Mouse (Mus musculus) lung, embryonic 16.5 days (tissue): ENCODE measurements around the gene Mtif3. TPM values are rescaled to one million over a fixed set of nuclear protein-coding genes. Genes with fewer than 3 reads are reported as not detected.
"Not testable (repeated sequence)": the region's sequence is repeated elsewhere in the genome, so short reads cannot be mapped to it uniquely, and the experiment has no call there.

ENCODE experiments used
- ATAC-seq: fragments of 200-750 bp; cut with Nextera tagmentation; 2 replicates; pipeline ENCODE4 v1.8.0; 2017; ENCODE audit warnings: low read depth, mild to moderate bottlenecking, moderate library complexity
- H3K27ac ChIP-seq: fragments of 300-500 bp; sonication (generic); 2 replicates; pipeline ENCODE4 v1.5.1; 2014; ENCODE audit warnings: mild to moderate bottlenecking, control low read depth, low read length
- H3K27me3 ChIP-seq: fragments of 300-500 bp; sonication (generic); 2 replicates; pipeline ENCODE4 v1.6.1; 2014; ENCODE audit warnings: low read depth, low read length, mixed read lengths; ENCODE audit not compliant: control insufficient read depth, insufficient read depth
- H3K36me3 ChIP-seq: fragments of 300-500 bp; sonication (generic); 2 replicates; pipeline ENCODE4 v1.6.1; 2014; ENCODE audit warnings: low read length; ENCODE audit not compliant: control insufficient read depth, insufficient read depth
- H3K4me1 ChIP-seq: fragments of 300-500 bp; sonication (generic); replicated peaks from 2 replicates; pipeline ENCODE4 v1.6.1; 2014; ENCODE audit warnings: low read length, mixed read lengths; ENCODE audit not compliant: control insufficient read depth, insufficient read depth
- H3K4me2 ChIP-seq: fragments of 300-500 bp; sonication (generic); 2 replicates; pipeline ENCODE4 v1.6.1; 2014; ENCODE audit warnings: low read depth, low read length, control low read depth
- H3K4me3 ChIP-seq: fragments of 300-500 bp; sonication (generic); 2 replicates; pipeline ENCODE4 v1.5.1; 2014; ENCODE audit warnings: mild to moderate bottlenecking, low read length, control low read depth
- H3K9ac ChIP-seq: fragments of 300-500 bp; sonication (generic); 2 replicates; pipeline ENCODE4 v1.6.1; 2014; ENCODE audit warnings: low read length, control low read depth
- H3K9me3 ChIP-seq: fragments of 300-500 bp; sonication (generic); 2 replicates; pipeline ENCODE4 v1.6.1; 2016; ENCODE audit warnings: low read length; ENCODE audit not compliant: control insufficient read depth
- WGBS: fragments of 180-500 bp; shearing (Covaris S2); extraction: QIAGEN DNeasy Blood & Tissue Kit; methylation state at CpG from one replicate; pipeline ENCODE4 v1.1.7; 2014; 5-methylcytosine and 5-hydroxymethylcytosine counted together
- polyA plus RNA-seq: library from polyadenylated mRNA; unstranded; fragments of >200 nt; fragmentation: Nextera tagmentation; extraction: Ambion mirVana; gene quantifications from 2 replicates; pipeline ENCODE4 v1.2.1, GENCODE M21; 2015

Mtif3 gene
- polyA plus RNA-seq, 1 experiment from 2014 or later: 21.0 TPM

- Histone ChIP-seq H3K4me2 (no peak overlapping the region), H3K27ac (no peak overlapping the region), H3K9ac (no peak overlapping the region), H3K4me1 (peaks cover 5% of the 10 kb centered on the region), H3K36me3 (no peaks in the 10 kb centered on the region), H3K27me3 (no peaks in the 10 kb centered on the region), H3K9me3 (no peaks in the 10 kb centered on the region), H3K4me3 (no peak overlapping the region)
- ATAC-seq: no peak
- 98% methylated on average over 2 of the region's 2 CpGs for WGBS
These were observed 19.0 kb downstream of the Mtif3 start for GRCm38 (mm10) chr5:146944568-146944967.

- Histone ChIP-seq H3K36me3 (no peaks in the 10 kb centered on the region), H3K9ac (no peak overlapping the region), H3K27me3 (no peaks in the 10 kb centered on the region), H3K4me2 (no peak overlapping the region), H3K4me3 (no peak overlapping the region), H3K27ac (no peak overlapping the region), H3K4me1 (no peaks in the 10 kb centered on the region), H3K9me3 (peaks cover 4% of the 10 kb centered on the region)
- ATAC-seq: no peak
- WGBS: 79% methylated on average over 15 of the region's 15 CpGs
These were observed 20.6 kb downstream of the Mtif3 start for GRCm38 (mm10) chr5:146942965-146943364.

- not testable (repeated sequence) for H3K9ac ChIP-seq, H3K27me3 ChIP-seq, H3K4me3 ChIP-seq
These were observed 21.7 kb downstream of the Mtif3 start for GRCm38 (mm10) chr5:146941939-146942338.

GRCm38 (mm10) chr5:146940219-146940618 is 23.4 kb downstream of the Mtif3 start:
- Histone ChIP-seq H3K9me3 (peaks cover 4% of the 10 kb centered on the region), H3K4me1 (no peaks in the 10 kb centered on the region), H3K4me2 (no peak overlapping the region), H3K4me3 (no peak overlapping the region), H3K36me3 (no peaks in the 10 kb centered on the region), H3K27me3 (no peaks in the 10 kb centered on the region), H3K9ac (no peak overlapping the region), H3K27ac (no peak overlapping the region)
- 0 out of 2 replicates have a peak, but pooled peaks have one; percentile 38 for ATAC-seq
- 22% methylated on average over 7 of the region's 7 CpGs for whole genome bisulfite sequencing

More at GRCm38 (mm10) chr5:146941939-146942338, 21.7 kb downstream of the Mtif3 start:
- H3K27ac ChIP-seq, H3K4me1 ChIP-seq, H3K36me3 ChIP-seq, H3K9me3 ChIP-seq, H3K4me2 ChIP-seq, ATAC-seq: not testable (repeated sequence)
- 6% methylated on average over 2 of the region's 2 CpGs for WGBS

GRCm38 (mm10) chr5:146939109-146939796 is 24.3 kb downstream of the Mtif3 start:
- no peaks in the 10 kb centered on the region for H3K27me3 ChIP-seq
- no peaks in the 10 kb centered on the region for H3K36me3 ChIP-seq
- 83% methylated on average over 16 of the region's 16 CpGs for WGBS
- no peak overlapping the region for H3K4me2 ChIP-seq
- no peaks in the 10 kb centered on the region for H3K4me1 ChIP-seq
- peaks cover 4% of the 10 kb centered on the region for H3K9me3 ChIP-seq
- no peak overlapping the region for H3K9ac ChIP-seq
- H3K27ac ChIP-seq: no peak overlapping the region
- ATAC-seq: no peak
- H3K4me3 ChIP-seq: no peak overlapping the region

GRCm38 (mm10) chr5:146937541-146938503 is 25.8 kb downstream of the Mtif3 start:
- WGBS: 66% methylated on average over 32 of the region's 32 CpGs
- Histone ChIP-seq H3K36me3 (no peaks in the 10 kb centered on the region), H3K4me3 (no peak overlapping the region), H3K4me1 (no peaks in the 10 kb centered on the region), H3K4me2 (no peak overlapping the region), H3K27me3 (no peaks in the 10 kb centered on the region), H3K9me3 (peaks cover 4% of the 10 kb centered on the region), H3K9ac (no peak overlapping the region), H3K27ac (no peak overlapping the region)
- ATAC-seq: no peak; the same call in 1 of the 2 replicates

- H3K27me3 ChIP-seq: no peaks in the 10 kb centered on the region
- no peaks in the 10 kb centered on the region for H3K4me1 ChIP-seq
- H3K4me2 ChIP-seq: no peak overlapping the region
- H3K9ac ChIP-seq: no peak overlapping the region
- no peaks in the 10 kb centered on the region for H3K9me3 ChIP-seq
- H3K36me3 ChIP-seq: no peaks in the 10 kb centered on the region
- no peak for ATAC-seq
- H3K4me3 ChIP-seq: no peak overlapping the region
- 76% methylated on average over 12 of the region's 12 CpGs for WGBS
- H3K27ac ChIP-seq: no peak overlapping the region
These were observed 30.1 kb downstream of the Mtif3 start for GRCm38 (mm10) chr5:146933466-146933865.

GRCm38 (mm10) chr5:146931904-146932553 is 31.6 kb downstream of the Mtif3 start:
- H3K36me3 ChIP-seq: no peaks in the 10 kb centered on the region
- no peak overlapping the region for H3K4me2 ChIP-seq
- no peak overlapping the region for H3K9ac ChIP-seq
- H3K9me3 ChIP-seq: no peaks in the 10 kb centered on the region
- H3K27ac ChIP-seq: no peak overlapping the region
- 64% methylated on average over 16 of the region's 16 CpGs for WGBS
- no peak overlapping the region for H3K4me3 ChIP-seq
- H3K4me1 ChIP-seq: no peaks in the 10 kb centered on the region
- no peak for ATAC-seq
- no peaks in the 10 kb centered on the region for H3K27me3 ChIP-seq

GRCm38 (mm10) chr5:146931422-146931821 is 32.2 kb downstream of the Mtif3 start:
- WGBS: 87% methylated on average over 7 of the region's 7 CpGs
- H3K4me2 ChIP-seq: no peak overlapping the region
- no peak overlapping the region for H3K27ac ChIP-seq
- no peak for ATAC-seq
- H3K4me3 ChIP-seq: no peak overlapping the region
- H3K36me3 ChIP-seq: no peaks in the 10 kb centered on the region
- H3K4me1 ChIP-seq: no peaks in the 10 kb centered on the region
- no peaks in the 10 kb centered on the region for H3K9me3 ChIP-seq
- no peaks in the 10 kb centered on the region for H3K27me3 ChIP-seq
- no peak overlapping the region for H3K9ac ChIP-seq
